Mouse (Mus musculus) layer of hippocampus, adult 18-20 months (tissue): ENCODE results near the gene Gm20441. TPM values are rescaled to one million over a fixed set of nuclear protein-coding genes. Genes with fewer than 3 reads are reported as not detected.
A peak's percentile ranks its signal among the peaks of the same experiment; 100 is the strongest.

ENCODE experiments used
- DNase-seq, 2 experiments: peaks; one replicate each; pipeline ENCODE4 v3.0.0; 2022; ENCODE audit warnings: low spot score in 2 of 2
- long read RNA-seq: library from polyadenylated mRNA; stranded (forward); transcript quantifications from one replicate; pipeline ENCODE4 v2.0.0, GENCODE M21; 2021
- total RNA-seq, 2 experiments: library from RNA; stranded (reverse); gene quantifications; 2 replicates each; pipeline ENCODE4 v1.2.3; 2021

The Gm20441 gene
- not detected for total RNA-seq
- long read RNA-seq = 0 reads

GRCm38 (mm10) chr10:75780769-75781578 is at the start of gene Gm20441, which contains the start of gene Gstt3:
TSS of gene Gm20441 (minus strand) at chr10:75780954.
TSS of gene Gstt3 (minus strand) at chr10:75781414.
- DNase-seq = no peak

GRCm38 (mm10) chr10:75830275-75830670 is 49.5 kb upstream of the Gm20441 start:
- DNase-seq = no peak

GRCm38 (mm10) chr10:75829529-75830274 is 48.9 kb upstream of the Gm20441 start:
- no peak for DNase-seq

- peak; percentile 21 to 51 for DNase-seq
Observed at GRCm38 (mm10) chr10:75828500-75828931, 47.8 kb upstream of the Gm20441 start.

DNA sequence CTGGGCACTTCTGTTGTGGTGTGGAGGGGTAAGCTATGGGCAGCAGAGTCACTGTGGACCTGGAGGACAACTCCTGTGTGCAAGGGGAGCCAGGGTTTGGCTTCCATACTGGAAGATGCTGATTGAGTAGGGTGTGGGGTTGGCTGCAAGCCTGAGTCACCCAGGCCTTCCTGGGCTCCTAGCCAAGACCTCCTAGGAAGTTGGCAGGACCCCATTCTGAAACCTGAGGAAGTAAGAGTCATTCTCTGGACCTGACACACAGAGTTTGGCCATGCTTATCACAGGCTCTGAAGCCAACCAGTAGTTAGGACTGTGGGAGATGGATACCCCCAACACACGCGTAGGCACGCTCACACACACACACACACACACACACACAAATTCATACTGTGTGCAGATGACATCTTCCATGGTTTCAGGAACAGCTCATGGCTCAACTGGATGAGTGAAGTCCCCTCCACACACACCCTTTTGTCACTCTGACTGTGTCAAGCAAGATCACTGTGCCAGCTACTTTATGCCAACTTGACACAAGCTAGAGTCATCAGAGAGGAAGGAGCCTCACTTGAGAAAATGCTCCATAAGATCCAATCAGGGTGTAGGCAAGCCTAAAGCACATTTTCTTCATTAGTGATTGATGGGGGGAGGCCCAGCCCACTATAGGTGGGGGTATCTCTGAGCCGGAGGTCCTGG is 47.1 kb upstream of the Gm20441 start:
- DNase-seq = no peak

DNA sequence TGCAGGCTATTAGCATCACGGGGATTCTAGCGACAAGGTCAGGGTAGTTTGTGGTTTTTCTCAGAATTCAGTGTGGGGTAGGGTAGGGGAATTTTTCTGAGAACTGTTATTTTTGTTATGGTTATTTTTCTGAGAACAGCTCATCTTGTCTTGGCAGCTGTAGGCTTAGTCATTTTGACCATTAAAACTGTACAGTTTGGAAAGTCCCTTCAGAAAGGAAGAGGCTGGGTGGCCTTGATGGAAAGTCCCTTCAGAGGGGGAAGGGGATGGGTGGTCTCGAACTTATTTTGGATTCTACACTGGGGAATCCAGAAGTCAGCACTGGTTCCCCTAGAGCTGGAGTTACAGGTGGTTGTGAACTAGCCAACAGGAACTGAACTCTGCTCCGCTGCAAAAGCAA is 43.8 kb upstream of the Gm20441 start:
- DNase-seq = no peak

- DNase-seq = no peak
Observed at GRCm38 (mm10) chr10:75823782-75824181, 43.0 kb upstream of the Gm20441 start.

GRCm38 (mm10) chr10:75822443-75822842 is 41.7 kb upstream of the Gm20441 start, which contains the start of gene Gstt4:
TSS of gene Gstt4 (minus strand) at chr10:75822543.
- DNase-seq = no peak

- DNase-seq = no peak
Observed at GRCm38 (mm10) chr10:75819882-75820281, 39.1 kb upstream of the Gm20441 start.

GRCm38 (mm10) chr10:75818641-75819040 is 37.9 kb upstream of the Gm20441 start:
- no peak for DNase-seq

- DNase-seq = no peak
Observed at GRCm38 (mm10) chr10:75804217-75804616, 23.5 kb upstream of the Gm20441 start.

GRCm38 (mm10) chr10:75798176-75798696 is 17.5 kb upstream of the Gm20441 start, which contains the start of gene Gstt1:
TSS of gene Gstt1 (minus strand) at chr10:75798584.
- DNase-seq = peak in 1 of 2 experiments; percentile 23

DNA sequence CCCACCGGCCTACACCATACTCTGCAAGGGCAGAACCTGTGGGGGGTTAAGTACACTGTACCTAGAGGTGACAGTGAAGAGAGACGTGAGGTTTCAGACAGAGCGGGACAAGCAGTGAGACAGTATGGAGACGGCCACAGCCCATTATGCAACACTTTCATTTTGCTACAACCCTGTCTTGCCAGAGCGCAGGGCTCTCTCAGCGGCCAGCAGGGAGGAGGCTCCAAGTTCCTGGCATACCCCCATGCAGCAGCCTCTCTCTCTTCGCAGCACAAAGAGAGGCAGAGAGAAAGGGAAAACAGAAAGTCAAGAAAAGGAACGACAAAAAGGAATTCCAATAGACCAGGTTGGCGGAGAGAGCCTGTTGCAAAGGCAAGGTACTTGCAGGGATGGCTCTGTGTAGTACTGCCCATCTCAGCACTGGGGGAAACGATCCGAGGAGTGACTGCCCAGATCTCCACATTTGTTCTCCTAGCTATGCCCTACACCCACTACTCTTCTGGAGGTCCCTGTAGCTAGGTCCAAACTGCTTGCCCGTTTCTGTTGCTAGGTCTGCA is 16.9 kb upstream of the Gm20441 start:
- peak; percentile 25 to 40 for DNase-seq

GRCm38 (mm10) chr10:75796731-75797516 is 16.2 kb upstream of the Gm20441 start:
- DNase-seq = no peak

DNA sequence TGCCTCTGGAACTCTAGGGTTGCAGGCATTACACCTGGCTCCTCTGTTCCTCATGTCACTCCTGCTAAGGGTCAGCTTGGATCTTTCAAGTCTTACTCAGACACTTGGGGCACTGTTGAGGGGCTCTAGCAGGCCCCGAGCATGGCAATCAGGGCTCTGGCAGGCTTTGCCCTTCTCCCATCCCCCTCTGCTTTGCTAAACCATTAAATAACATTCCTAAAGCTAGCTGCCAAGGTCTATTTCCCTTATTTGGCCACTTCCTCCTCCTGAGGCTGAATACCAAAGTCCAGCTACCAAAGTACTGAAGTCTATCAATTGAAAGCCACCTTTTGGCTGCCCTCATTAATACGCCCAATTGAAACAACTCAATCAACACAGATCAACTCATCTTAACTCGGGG is 14.1 kb upstream of the Gm20441 start:
- DNase-seq = no peak

DNA sequence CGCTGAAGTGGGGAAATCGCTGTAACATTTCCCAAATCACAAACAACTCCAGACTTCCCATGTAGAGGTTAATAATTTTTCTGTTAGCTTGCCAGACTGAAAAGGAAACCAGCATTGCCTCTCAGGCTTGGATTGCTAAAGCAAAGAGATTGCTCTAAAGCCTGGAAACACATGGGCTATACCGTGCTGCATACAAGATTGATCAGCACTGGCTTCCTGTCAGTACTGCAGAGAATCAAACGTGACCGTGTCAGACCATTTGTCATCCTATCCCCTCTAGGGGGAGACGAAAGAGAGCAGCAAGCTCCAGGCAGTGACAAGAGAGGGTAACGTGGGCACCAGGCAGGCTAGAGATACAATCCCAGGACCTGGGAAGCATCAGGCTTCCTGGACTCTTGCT is 10.0 kb upstream of the Gm20441 start:
- DNase-seq = peak in 1 of 2 experiments; percentile 9

- no peak for DNase-seq
Observed at GRCm38 (mm10) chr10:75789841-75790240, 9.1 kb upstream of the Gm20441 start.

GRCm38 (mm10) chr10:75789081-75789735 is 8.5 kb upstream of the Gm20441 start:
- no peak for DNase-seq

DNA sequence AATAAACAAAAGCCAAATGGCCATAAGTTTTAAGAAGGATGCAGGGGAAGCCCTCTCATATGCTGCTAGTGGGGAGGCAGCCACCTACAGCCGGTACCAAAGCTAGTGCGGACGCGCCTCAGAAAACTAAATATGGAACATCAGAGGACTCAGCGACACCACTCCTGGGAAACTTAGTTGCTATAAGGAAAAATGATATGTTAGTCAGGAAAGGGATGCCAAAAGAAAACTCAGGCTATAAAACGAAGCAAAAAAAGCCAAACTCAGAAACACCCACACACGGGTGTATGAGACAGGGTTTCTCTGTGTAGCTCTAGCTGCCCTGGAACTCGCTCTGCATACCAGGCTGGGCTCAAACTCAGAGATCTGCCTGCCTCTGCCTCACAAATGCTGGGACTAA is 7.5 kb upstream of the Gm20441 start:
- no peak for DNase-seq

GRCm38 (mm10) chr10:75785442-75785841 is 4.7 kb upstream of the Gm20441 start:
- no peak for DNase-seq
